Mouse (Mus musculus) kidney, adult 9 months (tissue): Measurements from ENCODE around the gene Ttll8.

ENCODE experiments used
- DNase-seq: peaks from one replicate; pipeline ENCODE4 v3.0.0; 2022

The Ttll8 gene

DNA sequence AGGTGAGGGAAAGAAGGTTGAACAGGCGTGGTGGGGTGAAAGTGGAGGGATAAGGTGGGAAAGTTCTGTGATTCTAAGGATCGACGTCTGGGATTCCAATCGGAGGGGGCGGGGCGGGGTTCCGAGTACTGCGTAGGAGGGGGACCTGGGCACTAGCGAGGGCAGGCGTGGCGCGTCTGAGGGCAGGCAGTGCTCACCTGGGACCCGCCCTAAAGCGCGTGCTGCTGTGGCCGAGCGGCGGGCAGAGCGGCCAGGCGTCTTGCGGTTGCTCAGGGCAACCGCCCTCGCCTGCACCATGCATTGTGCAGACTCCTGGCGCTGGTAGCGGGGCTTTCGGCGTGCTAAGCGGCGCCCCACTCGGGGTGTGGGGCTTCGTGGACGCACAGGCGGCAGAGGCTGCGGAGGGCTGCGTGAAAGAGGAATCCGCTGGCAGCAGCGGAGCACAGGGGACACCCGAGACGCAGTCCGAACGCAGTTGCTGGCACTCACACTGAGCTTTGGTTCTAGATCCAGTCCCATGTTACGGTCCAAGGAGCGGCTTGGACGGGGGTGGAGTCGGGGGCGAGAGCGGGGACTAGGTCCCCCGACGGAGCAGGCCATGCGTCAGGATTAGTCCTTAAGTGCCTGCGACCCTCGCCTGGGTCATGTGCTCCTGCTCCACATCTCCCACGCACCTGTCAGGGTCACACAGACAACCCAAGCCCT, at the start of gene Ttll8:
Gene Ttll8 (minus strand): TSS at position 51 of the 705 bp plus-strand sequence.
- peak; percentile 7 for DNase-seq

DNA sequence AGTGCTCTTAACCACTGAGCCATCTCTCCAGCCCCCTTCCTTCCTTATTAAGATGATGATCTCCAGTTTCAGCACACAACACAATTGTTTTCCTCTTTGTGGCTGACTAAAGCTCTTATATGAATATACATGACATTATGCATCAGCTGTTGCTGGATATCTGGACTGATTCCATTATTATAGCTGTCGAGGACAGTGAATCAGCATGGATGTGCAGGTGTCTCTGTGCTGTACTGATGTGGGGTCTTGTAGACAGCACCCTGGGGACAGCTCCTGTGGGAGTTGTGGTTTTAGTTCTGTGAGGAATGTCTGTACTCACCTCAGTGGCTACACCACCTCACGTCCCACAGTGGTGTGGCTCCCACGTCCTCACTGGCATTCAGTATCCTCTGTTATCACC, 47.0 kb upstream of the Ttll8 start:
- no peak for DNase-seq

GRCm38 (mm10) chr15:89000367-89000766, 46.1 kb upstream of the Ttll8 start:
- no peak for DNase-seq

DNA sequence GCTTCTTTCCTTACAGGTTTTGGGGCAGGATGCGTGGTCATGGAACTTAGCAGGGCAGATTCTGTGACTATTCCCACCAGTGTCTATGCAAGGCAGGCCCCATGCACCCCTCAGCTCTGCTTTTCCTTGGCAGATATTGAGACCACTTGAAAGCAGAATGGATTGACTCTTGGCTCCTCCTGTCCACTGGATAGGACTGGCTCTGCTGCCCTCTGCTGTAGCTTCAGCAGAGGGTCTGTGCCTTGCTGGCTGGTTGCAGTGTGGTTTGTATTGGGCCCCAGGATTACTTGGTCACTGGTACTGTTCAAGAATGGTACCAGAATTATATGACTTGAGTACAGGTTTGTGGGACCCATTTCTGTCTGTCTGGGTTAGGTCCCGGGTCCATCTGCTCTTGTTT, 44.9 kb upstream of the Ttll8 start:
- DNase-seq = no peak

DNA sequence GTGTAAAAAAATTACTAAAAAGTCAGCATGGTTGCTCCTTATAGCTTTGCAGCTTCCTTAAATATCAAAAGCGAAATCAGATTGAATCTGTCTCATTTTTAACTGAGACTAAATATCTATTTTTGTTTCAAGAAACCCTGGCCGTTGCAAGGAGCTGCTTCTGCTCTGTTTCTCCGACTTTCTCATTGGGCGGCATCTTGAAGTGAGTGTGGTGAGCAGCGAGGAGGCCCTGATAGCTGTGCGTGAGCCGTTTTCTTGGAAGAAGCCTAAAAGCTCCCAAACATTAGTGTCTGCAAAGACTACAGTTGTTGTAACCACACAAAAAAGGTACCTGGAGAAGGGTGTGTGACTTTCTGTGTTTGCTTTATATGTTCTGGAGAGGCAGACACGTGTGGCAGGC, 44.4 kb upstream of the Ttll8 start:
- DNase-seq = no peak

DNA sequence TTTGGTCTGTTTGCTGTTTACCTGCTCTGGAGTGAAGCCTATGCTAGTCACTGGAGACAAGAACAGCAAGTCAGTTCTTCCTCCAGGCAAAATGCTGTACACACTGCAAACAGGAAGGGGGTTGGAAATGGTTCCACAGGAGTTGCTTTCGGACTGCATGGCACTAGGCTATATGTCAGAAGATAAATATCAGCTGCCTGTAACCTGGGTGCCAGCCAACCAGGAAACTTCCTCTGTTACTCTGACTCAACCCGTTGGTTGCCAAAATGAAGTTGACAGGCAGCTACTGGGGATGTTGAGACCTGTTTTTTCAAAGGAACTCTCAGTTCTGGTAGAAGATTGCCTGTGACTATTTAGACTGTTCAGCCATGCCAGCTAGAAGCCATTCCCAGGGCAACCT, 35.0 kb upstream of the Ttll8 start:
- peak; percentile 3 for DNase-seq

- no peak for DNase-seq
Measured at GRCm38 (mm10) chr15:88982534-88983079, 28.4 kb upstream of the Ttll8 start, which contains the start of gene Mov10l1. TSS of gene Mov10l1 (plus strand) at chr15:88982909.

- no peak for DNase-seq
Measured at GRCm38 (mm10) chr15:88979138-88979446, 24.9 kb upstream of the Ttll8 start.

DNA sequence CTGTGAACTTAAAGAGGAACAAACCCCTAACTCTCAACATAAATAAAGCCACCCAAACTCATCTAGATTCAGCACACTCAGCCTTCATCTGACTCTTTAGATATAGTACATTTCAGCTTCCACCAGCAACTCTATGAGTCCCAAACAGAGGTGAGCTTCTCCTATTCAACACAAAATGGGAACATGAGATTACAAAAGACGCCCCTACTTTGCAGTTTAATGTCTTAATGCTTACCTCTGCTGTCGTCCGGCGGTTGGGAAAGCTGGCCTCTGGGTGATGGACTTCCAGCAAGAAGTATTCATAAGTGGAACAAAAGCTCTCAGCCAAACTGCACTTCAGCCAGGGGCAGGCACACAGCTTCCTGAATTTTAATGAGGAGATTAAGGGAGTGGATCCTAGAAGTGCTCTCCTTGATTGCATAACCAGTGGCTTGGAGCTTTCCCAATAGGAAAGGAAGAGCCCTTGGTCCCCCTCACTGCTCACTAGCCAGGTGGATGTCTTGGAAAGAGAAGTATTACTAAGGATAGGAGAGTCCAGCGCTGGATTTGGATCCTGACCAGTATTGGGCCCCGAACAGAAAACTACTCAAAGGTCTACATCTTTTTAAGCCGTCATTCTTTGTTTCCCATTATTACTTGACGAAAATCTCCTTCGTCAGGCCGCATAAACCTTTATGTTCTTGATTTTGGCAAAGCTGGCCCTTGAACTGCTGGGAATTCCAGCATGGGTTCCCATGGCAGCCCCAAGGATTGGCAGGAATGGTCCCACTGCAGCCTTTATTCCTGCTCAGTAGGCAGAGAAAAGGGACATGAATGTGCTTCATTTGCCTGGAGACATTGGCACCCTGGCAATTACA, 24.3 kb upstream of the Ttll8 start, which contains the start of gene Mlc1:
Gene Mlc1 (minus strand): TSS at position 727 of the 857 bp plus-strand sequence.
- no peak for DNase-seq

- DNase-seq = no peak
Measured at GRCm38 (mm10) chr15:88972300-88972699, 18.1 kb upstream of the Ttll8 start.

DNA sequence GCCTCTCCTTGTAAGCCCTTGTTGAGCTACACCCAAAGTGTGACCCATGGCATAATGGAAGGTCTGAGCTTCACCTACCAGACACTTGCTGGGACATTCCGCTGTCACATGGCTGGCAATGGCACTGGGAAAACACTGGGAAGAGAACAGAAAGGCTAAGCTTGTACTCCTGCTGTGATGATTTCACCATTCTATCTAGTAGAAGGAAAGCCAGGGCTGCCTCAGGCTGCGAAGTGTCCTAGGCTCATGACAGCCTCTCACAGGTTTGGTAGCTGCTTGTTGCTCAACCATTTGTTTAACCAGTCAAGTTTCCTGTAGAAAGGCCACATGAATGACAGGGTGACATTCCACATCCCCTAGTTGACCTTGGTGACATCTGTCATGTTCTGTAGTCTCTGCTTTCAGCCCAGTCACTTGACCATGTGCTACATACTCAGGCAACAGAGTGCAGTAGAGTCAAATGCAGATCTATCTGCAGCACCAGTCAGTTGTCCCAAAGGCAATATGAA, 9.9 kb upstream of the Ttll8 start:
- no peak for DNase-seq

GRCm38 (mm10) chr15:88957522-88957921, 3.3 kb upstream of the Ttll8 start:
- DNase-seq = no peak

- no peak for DNase-seq
Measured at GRCm38 (mm10) chr15:88955342-88955741, 1.1 kb upstream of the Ttll8 start.

DNA sequence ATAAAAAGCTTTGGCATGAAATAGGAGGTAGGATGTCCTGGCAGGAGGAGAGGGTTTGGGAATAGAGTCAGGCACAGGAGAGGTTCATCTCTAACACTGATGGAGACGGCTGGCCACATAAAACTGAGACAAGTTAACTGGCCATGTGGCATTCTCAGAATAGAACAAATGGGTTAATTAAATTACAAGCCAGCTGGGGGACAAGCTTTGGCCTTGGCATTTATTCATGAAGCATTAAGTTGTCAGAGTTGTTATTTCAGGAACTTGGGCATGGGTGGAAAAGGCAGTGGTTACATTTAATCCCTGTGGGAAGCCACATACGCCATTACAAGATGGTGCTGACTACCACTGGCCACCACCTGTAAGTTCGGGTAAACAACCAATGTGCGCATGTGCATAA, 3.0 kb downstream of the Ttll8 start:
- DNase-seq = no peak

- DNase-seq = peak; percentile 53
Measured at GRCm38 (mm10) chr15:88946851-88947250, 7.4 kb downstream of the Ttll8 start.

GRCm38 (mm10) chr15:88943896-88944551, 10.2 kb downstream of the Ttll8 start:
- no peak for DNase-seq

DNA sequence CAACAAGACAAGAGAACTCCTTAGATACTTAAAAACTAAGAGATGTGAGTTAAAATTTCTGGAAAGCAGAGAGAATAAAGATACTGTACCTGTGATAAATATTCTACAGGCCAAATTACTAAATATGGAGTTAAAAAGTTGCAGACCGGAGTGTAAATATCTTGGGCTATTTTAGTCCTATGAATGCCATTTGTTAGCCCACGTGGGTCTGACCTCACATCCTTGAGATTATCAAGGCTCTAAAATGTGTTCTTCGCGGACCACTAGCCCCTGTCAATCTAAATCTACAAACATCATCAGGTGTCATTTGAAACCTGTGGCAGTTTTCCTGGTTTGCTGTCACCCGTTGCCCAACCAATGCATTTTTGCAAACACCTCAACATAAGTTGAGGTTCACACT, 11.4 kb downstream of the Ttll8 start:
- no peak for DNase-seq

- no peak for DNase-seq
Measured at GRCm38 (mm10) chr15:88937291-88937650, 16.9 kb downstream of the Ttll8 start.

- no peak for DNase-seq
Measured at GRCm38 (mm10) chr15:88936619-88937290, 17.5 kb downstream of the Ttll8 start.

- no peak for DNase-seq
Measured at GRCm38 (mm10) chr15:88934141-88934540, 20.1 kb downstream of the Ttll8 start.

DNA sequence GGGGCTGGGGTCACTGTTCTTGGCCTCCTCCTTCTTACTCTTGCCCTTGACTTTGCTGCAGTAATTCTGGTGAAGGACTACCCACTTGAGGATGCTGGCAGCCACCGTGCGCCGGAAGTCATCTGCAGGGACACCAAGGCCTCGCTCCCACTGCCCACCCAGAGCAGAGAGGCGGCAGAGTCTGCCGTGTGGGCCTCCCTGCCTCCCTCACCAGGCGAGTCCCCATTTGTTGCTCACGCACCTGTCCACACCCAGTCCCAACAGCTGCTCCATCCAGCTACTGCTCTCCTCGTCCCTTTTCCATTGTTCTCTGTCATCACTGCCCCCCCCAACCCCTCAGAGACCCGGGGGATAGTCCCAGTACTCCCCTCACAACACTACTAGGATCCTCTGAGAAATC, 21.6 kb downstream of the Ttll8 start:
- no peak for DNase-seq

GRCm38 (mm10) chr15:88921992-88922310, 32.3 kb downstream of the Ttll8 start:
- DNase-seq = peak; percentile 36
